Mouse (Mus musculus): ENCODE measurements around the gene 1700001C02Rik. TPM values are rescaled to one million over a fixed set of nuclear protein-coding genes. Genes with fewer than 3 reads are reported as not detected.

Gene 1700001C02Rik
- polyA plus RNA-seq, 1 experiment from 2014 or later: not detected

- ATAC-seq: peak; percentile 7; the same call in 1 of the 2 replicates
- no peak overlapping the region for H3K4me3 ChIP-seq (ENCODE audit: low read length)
- H3K9ac ChIP-seq (ENCODE audit: low read depth, low read length): no peak overlapping the region
- H3K27me3 ChIP-seq (replicated peaks; ENCODE audit: control insufficient read depth, insufficient read depth, low read length): no peaks in the 10 kb centered on the region
- no peak overlapping the region for H3K4me2 ChIP-seq (ENCODE audit: low read depth, low read length)
- no peak overlapping the region for H3K27ac ChIP-seq (ENCODE audit: low read length)
- no peaks in the 10 kb centered on the region for H3K9me3 ChIP-seq (ENCODE audit: control insufficient read depth, low read length)
- 59% methylated on average over 6 of the region's 6 CpGs for WGBS
- H3K36me3 ChIP-seq (ENCODE audit: control insufficient read depth, insufficient read depth, low read length): no peaks in the 10 kb centered on the region
- no peaks in the 10 kb centered on the region for H3K4me1 ChIP-seq (ENCODE audit: control insufficient read depth, insufficient read depth, low read length)
Observed at GRCm38 (mm10) chr5:30485136-30485535, 19.3 kb downstream of the 1700001C02Rik start.

DNA sequence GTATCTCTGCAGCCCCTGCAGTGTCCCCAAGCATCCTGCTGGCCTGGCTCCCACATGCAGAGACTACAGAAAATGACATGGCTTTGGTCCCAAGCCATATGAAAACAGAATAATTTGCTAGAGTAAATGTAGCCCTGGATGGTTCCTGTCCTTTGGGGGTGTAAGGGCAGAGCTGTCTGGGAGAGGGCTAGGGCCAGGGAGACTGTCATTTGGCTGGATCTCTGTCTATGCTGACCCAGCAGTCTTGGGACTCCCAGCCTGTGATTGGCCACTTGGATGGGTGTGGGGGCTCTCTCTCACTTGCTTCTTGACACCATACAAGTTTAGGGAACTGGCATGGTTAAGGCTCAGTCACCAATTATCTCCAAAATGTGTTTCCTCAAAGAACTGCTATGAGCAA, 24.4 kb downstream of the 1700001C02Rik start:
- Histone ChIP-seq H3K4me1 (ENCODE audit: control insufficient read depth, insufficient read depth, low read length) (peaks cover 7% of the 10 kb centered on the region; the same call in 1 of the 2 replicates), H3K4me3 (ENCODE audit: low read length) (no peak overlapping the region), H3K27ac (ENCODE audit: low read length) (peak overlapping the region; percentile 59; the same call in 1 of the 2 replicates), H3K36me3 (ENCODE audit: control insufficient read depth, insufficient read depth, low read length) (no peaks in the 10 kb centered on the region), H3K9ac (ENCODE audit: low read depth, low read length) (no peak overlapping the region), H3K9me3 (ENCODE audit: control insufficient read depth, low read length) (no peaks in the 10 kb centered on the region), H3K4me2 (ENCODE audit: low read depth, low read length) (no peak overlapping the region), H3K27me3 (replicated peaks; ENCODE audit: control insufficient read depth, insufficient read depth, low read length) (no peaks in the 10 kb centered on the region)
- ATAC-seq: no peak

- no peaks in the 10 kb centered on the region for H3K36me3 ChIP-seq (ENCODE audit: control insufficient read depth, insufficient read depth, low read length)
- WGBS: 49% methylated on average over 5 of the region's 5 CpGs
- H3K27me3 ChIP-seq (replicated peaks; ENCODE audit: control insufficient read depth, insufficient read depth, low read length): no peaks in the 10 kb centered on the region
- peak overlapping the region; percentile 59; the same call in 1 of the 2 replicates for H3K27ac ChIP-seq (ENCODE audit: low read length)
- no peak overlapping the region for H3K4me2 ChIP-seq (ENCODE audit: low read depth, low read length)
- ATAC-seq: peak; percentile 56
- no peak overlapping the region for H3K4me3 ChIP-seq (ENCODE audit: low read length)
- no peaks in the 10 kb centered on the region for H3K9me3 ChIP-seq (ENCODE audit: control insufficient read depth, low read length)
- peaks cover 7% of the 10 kb centered on the region; the same call in 1 of the 2 replicates for H3K4me1 ChIP-seq (ENCODE audit: control insufficient read depth, insufficient read depth, low read length)
- no peak overlapping the region for H3K9ac ChIP-seq (ENCODE audit: low read depth, low read length)
Observed at GRCm38 (mm10) chr5:30490845-30491244, 25.0 kb downstream of the 1700001C02Rik start.

GRCm38 (mm10) chr5:30493723-30494122, 27.9 kb downstream of the 1700001C02Rik start:
- Histone ChIP-seq H3K27me3 (replicated peaks; ENCODE audit: control insufficient read depth, insufficient read depth, low read length) (no peaks in the 10 kb centered on the region), H3K36me3 (ENCODE audit: control insufficient read depth, insufficient read depth, low read length) (no peaks in the 10 kb centered on the region), H3K9ac (ENCODE audit: low read depth, low read length) (no peak overlapping the region), H3K4me1 (ENCODE audit: control insufficient read depth, insufficient read depth, low read length) (peaks cover 7% of the 10 kb centered on the region; the same call in 1 of the 2 replicates), H3K4me2 (ENCODE audit: low read depth, low read length) (no peak overlapping the region), H3K9me3 (ENCODE audit: control insufficient read depth, low read length) (no peaks in the 10 kb centered on the region), H3K4me3 (ENCODE audit: low read length) (no peak overlapping the region), H3K27ac (ENCODE audit: low read length) (no peak overlapping the region)
- 68% methylated on average over 7 of the region's 7 CpGs for WGBS
- ATAC-seq: no peak

GRCm38 (mm10) chr5:30494606-30495005, 28.8 kb downstream of the 1700001C02Rik start:
- Histone ChIP-seq H3K27me3 (replicated peaks; ENCODE audit: control insufficient read depth, insufficient read depth, low read length) (no peaks in the 10 kb centered on the region), H3K36me3 (ENCODE audit: control insufficient read depth, insufficient read depth, low read length) (no peaks in the 10 kb centered on the region), H3K9me3 (ENCODE audit: control insufficient read depth, low read length) (no peaks in the 10 kb centered on the region), H3K4me1 (ENCODE audit: control insufficient read depth, insufficient read depth, low read length) (peaks cover 7% of the 10 kb centered on the region; the same call in 1 of the 2 replicates), H3K9ac (ENCODE audit: low read depth, low read length) (no peak overlapping the region), H3K4me3 (ENCODE audit: low read length) (no peak overlapping the region), H3K4me2 (ENCODE audit: low read depth, low read length) (no peak overlapping the region), H3K27ac (ENCODE audit: low read length) (no peak overlapping the region)
- WGBS: 69% methylated on average over 7 of the region's 7 CpGs
- ATAC-seq: no peak

- Histone ChIP-seq H3K27me3 (replicated peaks; ENCODE audit: control insufficient read depth, insufficient read depth, low read length) (no peaks in the 10 kb centered on the region), H3K36me3 (ENCODE audit: control insufficient read depth, insufficient read depth, low read length) (no peaks in the 10 kb centered on the region), H3K27ac (ENCODE audit: low read length) (no peak overlapping the region), H3K9ac (ENCODE audit: low read depth, low read length) (no peak overlapping the region), H3K4me1 (ENCODE audit: control insufficient read depth, insufficient read depth, low read length) (peaks cover 6% of the 10 kb centered on the region; the same call in 1 of the 2 replicates), H3K4me2 (ENCODE audit: low read depth, low read length) (no peak overlapping the region), H3K9me3 (ENCODE audit: control insufficient read depth, low read length) (no peaks in the 10 kb centered on the region), H3K4me3 (ENCODE audit: low read length) (no peak overlapping the region)
- no peak for ATAC-seq
- 76% methylated on average over 2 of the region's 2 CpGs for WGBS
Observed at GRCm38 (mm10) chr5:30495288-30495687, 29.4 kb downstream of the 1700001C02Rik start.

- 75% methylated on average over 8 of the region's 8 CpGs for WGBS
- H3K9me3 ChIP-seq (ENCODE audit: control insufficient read depth, low read length): no peaks in the 10 kb centered on the region
- no peak overlapping the region for H3K4me3 ChIP-seq (ENCODE audit: low read length)
Observed at GRCm38 (mm10) chr5:30496821-30497220, 31.0 kb downstream of the 1700001C02Rik start.

DNA sequence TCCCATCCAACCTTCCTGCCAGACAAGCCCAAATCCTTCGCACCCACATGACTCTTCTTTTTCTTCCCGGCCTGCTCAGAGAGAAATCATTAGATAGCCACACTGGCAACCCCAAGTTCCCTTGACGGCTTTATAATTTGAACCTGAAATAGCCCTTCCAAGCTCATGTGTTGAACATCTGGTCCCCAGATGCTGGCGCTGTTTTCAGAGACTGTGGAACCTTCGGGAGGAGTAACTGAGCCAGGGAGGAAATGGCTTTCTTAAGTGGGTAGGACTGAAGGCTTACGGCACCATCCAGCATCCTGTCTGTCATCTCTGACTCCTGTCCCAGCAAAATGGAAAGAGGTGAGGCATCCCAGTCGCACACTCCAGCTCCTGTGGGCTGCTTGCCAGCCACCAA, 31.5 kb downstream of the 1700001C02Rik start:
- no peaks in the 10 kb centered on the region for H3K36me3 ChIP-seq (ENCODE audit: control insufficient read depth, insufficient read depth, low read length)
- H3K27ac ChIP-seq (ENCODE audit: low read length): no peak overlapping the region
- H3K9me3 ChIP-seq (ENCODE audit: control insufficient read depth, low read length): no peaks in the 10 kb centered on the region
- no peak overlapping the region for H3K9ac ChIP-seq (ENCODE audit: low read depth, low read length)
- no peaks in the 10 kb centered on the region for H3K27me3 ChIP-seq (replicated peaks; ENCODE audit: control insufficient read depth, insufficient read depth, low read length)
- WGBS: 66% methylated on average over 7 of the region's 7 CpGs
- no peak overlapping the region for H3K4me2 ChIP-seq (ENCODE audit: low read depth, low read length)
- H3K4me1 ChIP-seq (ENCODE audit: control insufficient read depth, insufficient read depth, low read length): no peaks in the 10 kb centered on the region
- no peak for ATAC-seq
- H3K4me3 ChIP-seq (ENCODE audit: low read length): no peak overlapping the region

More at GRCm38 (mm10) chr5:30496821-30497220, 31.0 kb downstream of the 1700001C02Rik start:
- H3K4me1 ChIP-seq (ENCODE audit: control insufficient read depth, insufficient read depth, low read length): no peaks in the 10 kb centered on the region
- H3K9ac ChIP-seq (ENCODE audit: low read depth, low read length): no peak overlapping the region
- ATAC-seq: no peak
- no peak overlapping the region for H3K4me2 ChIP-seq (ENCODE audit: low read depth, low read length)
- no peak overlapping the region for H3K27ac ChIP-seq (ENCODE audit: low read length)
- H3K36me3 ChIP-seq (ENCODE audit: control insufficient read depth, insufficient read depth, low read length): no peaks in the 10 kb centered on the region
- H3K27me3 ChIP-seq (replicated peaks; ENCODE audit: control insufficient read depth, insufficient read depth, low read length): no peaks in the 10 kb centered on the region

DNA sequence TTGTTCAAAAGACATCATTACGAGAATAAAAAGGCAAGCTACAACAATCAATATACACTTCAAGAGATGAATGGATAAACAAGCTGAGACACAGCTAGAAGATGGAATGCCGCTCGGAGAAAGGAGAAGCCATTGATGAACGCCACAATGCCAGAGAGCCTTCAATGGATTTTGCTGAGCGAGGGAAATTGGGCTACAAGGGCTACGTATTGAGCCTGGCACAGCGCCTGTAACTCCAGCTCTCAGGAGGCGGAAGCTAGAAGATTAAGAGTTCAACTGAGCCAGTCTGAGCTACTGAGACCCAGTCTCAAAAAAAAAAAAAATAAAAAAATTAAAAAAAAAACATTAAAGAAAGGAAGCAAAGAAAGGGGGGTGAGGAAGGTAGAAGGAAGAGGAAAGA, 47.3 kb downstream of the 1700001C02Rik start:
- H3K27ac ChIP-seq (ENCODE audit: low read length): no peak overlapping the region
- ATAC-seq: no peak

GRCm38 (mm10) chr5:30516376-30516775, 50.5 kb downstream of the 1700001C02Rik start:
- Histone ChIP-seq H3K27me3 (replicated peaks; ENCODE audit: control insufficient read depth, insufficient read depth, low read length) (no peaks in the 10 kb centered on the region), H3K36me3 (ENCODE audit: control insufficient read depth, insufficient read depth, low read length) (no peaks in the 10 kb centered on the region), H3K9ac (ENCODE audit: low read depth, low read length) (no peak overlapping the region), H3K9me3 (ENCODE audit: control insufficient read depth, low read length) (no peaks in the 10 kb centered on the region), H3K4me2 (ENCODE audit: low read depth, low read length) (no peak overlapping the region), H3K4me3 (ENCODE audit: low read length) (no peak overlapping the region), H3K4me1 (ENCODE audit: control insufficient read depth, insufficient read depth, low read length) (peaks cover 24% of the 10 kb centered on the region), H3K27ac (ENCODE audit: low read length) (no peak overlapping the region)
- WGBS: 57% methylated on average over 7 of the region's 7 CpGs
- ATAC-seq: no peak

More for the DNA sequence above, 47.3 kb downstream of the 1700001C02Rik start:
- Histone ChIP-seq H3K36me3 (ENCODE audit: control insufficient read depth, insufficient read depth, low read length) (no peaks in the 10 kb centered on the region), H3K27me3 (replicated peaks; ENCODE audit: control insufficient read depth, insufficient read depth, low read length) (no peaks in the 10 kb centered on the region), H3K9ac (ENCODE audit: low read depth, low read length) (no peak overlapping the region), H3K4me2 (ENCODE audit: low read depth, low read length) (no peak overlapping the region), H3K4me3 (ENCODE audit: low read length) (no peak overlapping the region), H3K9me3 (ENCODE audit: control insufficient read depth, low read length) (no peaks in the 10 kb centered on the region), H3K4me1 (ENCODE audit: control insufficient read depth, insufficient read depth, low read length) (peaks cover 9% of the 10 kb centered on the region)
- 75% methylated on average over 8 of the region's 8 CpGs for WGBS

All from intestine, embryonic 16.5 days (tissue).